Mouse (Mus musculus) gastrocnemius, adult 2 months (tissue): Measurements from ENCODE around the gene Nr4a3. TPM values are rescaled to one million over a fixed set of nuclear protein-coding genes. Genes with fewer than 3 reads are reported as not detected.

Source experiments
- DNase-seq: peaks from one replicate; pipeline ENCODE4 v3.0.0; 2022
- H3K27ac ChIP-seq: fragments of 200-600 bp; 2 replicates; pipeline ENCODE4 v1.8.1; 2022; ENCODE audit warnings: mild to moderate bottlenecking
- H3K4me3 ChIP-seq: fragments of 200-600 bp; 2 replicates; pipeline ENCODE4 v1.8.1; 2022; ENCODE audit warnings: mild to moderate bottlenecking, moderate library complexity
- CTCF ChIP-seq: fragments of 200-600 bp; IDR thresholded peaks from 2 replicates; pipeline ENCODE4 v1.8.1; 2022; ENCODE audit warnings: antibody characterized with exemption, mild to moderate bottlenecking, moderate library complexity
- intact Hi-C: fragments of 180-260 bp; cut with DNase I; formaldehyde crosslinking; loops from one replicate; pipeline ENCODE4 v1.15.1; 2025
- long read RNA-seq, 2 experiments: library from polyadenylated mRNA; stranded (forward); transcript quantifications; one replicate each; pipeline ENCODE4 v2.0.0; 2021
- total RNA-seq, 2 experiments: library from RNA; stranded (reverse); gene quantifications; 2 replicates each; pipeline ENCODE4 v1.2.3; 2021

Nr4a3 gene
- total RNA-seq: 10 to 100 TPM; 14.2 to 15.0 TPM
- long read RNA-seq, experiment 1, partial matches to known transcripts: 0 of 1 reads
- long read RNA-seq, experiment 1, other reads (novel, unspliced or antisense): 1 of 1 reads
- long read RNA-seq, experiment 2: 0 reads

DNA sequence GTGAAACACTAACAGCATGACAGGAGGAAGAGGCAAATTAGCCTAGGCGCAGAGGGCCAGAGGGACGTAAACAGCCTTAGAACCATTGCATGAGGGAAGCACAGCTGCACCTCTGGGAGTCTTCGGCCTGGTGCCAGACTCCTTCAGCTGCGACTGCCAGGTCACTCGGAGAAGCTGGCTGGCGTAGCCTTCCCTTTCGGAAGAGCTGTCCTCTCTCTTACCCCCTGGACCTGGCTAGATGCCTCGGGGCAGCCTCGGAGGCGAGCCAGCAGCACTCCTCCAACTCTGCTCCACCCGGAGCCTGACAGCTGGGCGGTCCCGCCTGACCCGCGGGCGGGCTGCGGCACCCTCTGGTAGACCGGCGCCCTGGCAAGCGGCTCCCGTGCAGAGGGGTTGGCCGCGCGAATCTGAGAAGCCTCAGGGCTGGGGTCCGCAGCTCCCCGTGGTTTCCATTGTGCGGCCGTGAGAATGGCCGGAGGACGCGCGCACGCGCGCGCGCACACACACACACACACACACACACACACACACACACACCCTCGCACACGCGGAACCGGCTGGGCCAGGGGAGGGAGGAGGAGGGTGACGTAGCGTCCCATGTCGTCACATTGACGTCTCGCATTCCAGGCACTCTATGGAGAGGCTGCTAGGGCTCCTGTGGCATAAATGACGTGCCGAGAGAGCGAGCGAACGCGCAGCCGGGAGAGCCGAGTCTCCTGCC, at the start of gene Nr4a3:
TSS of gene Nr4a3 (plus strand) at position 663 of the 721 bp plus-strand sequence.
- intact Hi-C loops: loop anchor here (1.0 to 10.0 kb wide), 7 partner anchors 83 to 610 kb away; no protein-coding TSS in a partner anchor
- peak; percentile 98 for DNase-seq
- Histone ChIP-seq H3K4me3 (peak within 1 kb of the TSS; percentile 94), H3K27ac (peak within 1 kb of the TSS; percentile 100)
- peak; percentile 54 for TF ChIP-seq CTCF

GRCm38 (mm10) chr4:48002969-48003368, 42.0 kb upstream of the Nr4a3 start:
- intact Hi-C loops: no loop called here
- no peak overlapping the region for H3K4me3 ChIP-seq
- DNase-seq: no peak

GRCm38 (mm10) chr4:48003456-48003855, 41.5 kb upstream of the Nr4a3 start:
- DNase-seq: no peak
- intact Hi-C loops: no loop called here
- TF ChIP-seq CTCF: no peak
- Histone ChIP-seq H3K4me3 (no peak overlapping the region), H3K27ac (no peak overlapping the region)

More at GRCm38 (mm10) chr4:48002969-48003368, 42.0 kb upstream of the Nr4a3 start:
- H3K27ac ChIP-seq: no peak overlapping the region
- no peak for TF ChIP-seq CTCF

DNA sequence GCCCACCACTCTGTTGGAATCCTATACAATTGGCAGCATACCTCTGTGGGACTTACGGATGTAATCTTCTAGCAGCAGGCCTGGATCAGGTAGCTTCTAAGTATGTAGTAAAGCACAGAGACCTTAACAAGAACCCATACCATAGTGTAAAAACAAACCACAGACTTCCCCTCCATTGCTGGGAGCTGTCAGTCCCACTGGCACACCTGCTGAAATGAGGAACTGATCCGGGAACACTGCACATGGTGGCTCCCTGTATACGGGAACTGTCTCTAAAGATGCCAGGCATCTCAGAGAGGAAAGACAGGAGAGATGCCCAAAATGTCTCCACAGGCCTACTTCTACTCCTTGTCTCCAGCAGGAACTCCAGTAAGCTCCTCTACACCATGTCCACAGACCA, 38.6 kb upstream of the Nr4a3 start:
- no peak for DNase-seq
- TF ChIP-seq CTCF: no peak
- Histone ChIP-seq H3K4me3 (no peak overlapping the region), H3K27ac (no peak overlapping the region)
- intact Hi-C loops: no loop called here

DNA sequence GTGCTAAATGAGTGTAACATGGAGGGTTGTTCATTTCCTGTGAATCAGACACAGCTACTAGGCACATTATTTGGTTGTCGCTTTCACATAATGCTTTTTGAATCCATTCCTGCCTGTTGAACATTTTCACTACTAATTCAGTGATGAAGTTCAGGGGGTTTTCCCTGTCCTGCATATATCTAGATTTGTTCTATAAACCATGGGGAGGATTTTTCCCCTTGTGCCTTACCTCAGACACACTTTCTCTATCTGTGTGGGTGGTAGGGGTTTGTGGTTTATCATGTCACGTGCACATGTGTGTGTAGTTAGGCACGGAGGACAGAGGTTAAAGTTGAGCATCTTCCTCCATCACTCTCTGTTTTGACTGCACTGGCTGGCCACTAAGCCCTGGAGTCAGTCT, 32.7 kb upstream of the Nr4a3 start:
- H3K27ac ChIP-seq: no peak overlapping the region
- TF ChIP-seq CTCF: no peak
- no peak overlapping the region for H3K4me3 ChIP-seq
- intact Hi-C loops: no loop called here
- DNase-seq: no peak

DNA sequence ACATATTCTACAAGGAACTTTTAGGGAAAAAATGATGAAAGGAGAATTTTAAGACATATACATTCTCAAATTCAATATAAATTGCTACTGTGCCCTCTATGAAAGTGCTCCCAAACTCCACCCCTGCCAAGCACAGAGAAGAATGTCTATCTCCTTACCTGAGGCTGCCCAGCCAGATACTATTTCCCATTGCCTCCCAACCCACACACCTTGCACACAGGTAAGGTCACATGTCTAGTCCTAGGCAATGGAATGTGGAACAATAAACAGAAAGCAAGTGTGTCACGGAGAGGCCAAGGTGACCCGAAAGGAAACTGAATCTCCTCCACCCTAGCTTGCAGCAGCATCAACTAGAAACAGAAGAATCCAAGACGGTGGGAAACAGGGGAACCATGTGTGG, 22.0 kb upstream of the Nr4a3 start:
- intact Hi-C loops: no loop called here

GRCm38 (mm10) chr4:48029652-48030051, 15.3 kb upstream of the Nr4a3 start:
- Histone ChIP-seq H3K27ac (no peak overlapping the region), H3K4me3 (no peak overlapping the region)
- DNase-seq: no peak
- intact Hi-C loops: no loop called here
- peak; percentile 47 for TF ChIP-seq CTCF

More for the DNA sequence above, 22.0 kb upstream of the Nr4a3 start:
- no peak for DNase-seq
- Histone ChIP-seq H3K27ac (no peak overlapping the region), H3K4me3 (no peak overlapping the region)
- TF ChIP-seq CTCF: no peak

DNA sequence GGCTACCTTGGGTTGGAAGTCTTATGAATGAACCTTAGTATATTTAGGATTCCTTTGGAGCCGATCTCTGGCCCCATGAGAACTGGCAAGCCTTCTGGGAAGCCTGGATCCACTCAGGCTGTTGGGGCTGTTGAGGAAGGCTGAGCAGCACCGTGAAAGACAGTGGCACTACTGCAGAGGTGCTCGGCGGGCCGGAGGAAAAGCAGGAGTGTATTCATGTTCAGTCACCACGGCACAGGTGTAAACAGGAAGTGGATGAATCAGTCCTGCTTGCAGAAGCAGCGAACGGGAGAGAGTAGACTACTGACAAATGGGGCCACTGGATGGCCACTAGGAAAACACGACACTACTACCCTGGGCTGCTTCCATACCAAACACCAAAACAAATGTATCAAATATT, 10.7 kb upstream of the Nr4a3 start:
- Histone ChIP-seq H3K4me3 (no peak overlapping the region), H3K27ac (no peak overlapping the region)
- DNase-seq: no peak
- no peak for TF ChIP-seq CTCF
- intact Hi-C loops: no loop called here

GRCm38 (mm10) chr4:48037646-48038045, 7.3 kb upstream of the Nr4a3 start:
- H3K27ac ChIP-seq: peak overlapping the region; percentile 41
- TF ChIP-seq CTCF: no peak
- no peak for DNase-seq
- intact Hi-C loops: no loop called here
- no peak overlapping the region for H3K4me3 ChIP-seq

- no peak overlapping the region for H3K4me3 ChIP-seq
- no peak for TF ChIP-seq CTCF
- intact Hi-C loops: no loop called here
- DNase-seq: no peak
- H3K27ac ChIP-seq: no peak overlapping the region
Observed at GRCm38 (mm10) chr4:48038847-48039246, 6.1 kb upstream of the Nr4a3 start.

DNA sequence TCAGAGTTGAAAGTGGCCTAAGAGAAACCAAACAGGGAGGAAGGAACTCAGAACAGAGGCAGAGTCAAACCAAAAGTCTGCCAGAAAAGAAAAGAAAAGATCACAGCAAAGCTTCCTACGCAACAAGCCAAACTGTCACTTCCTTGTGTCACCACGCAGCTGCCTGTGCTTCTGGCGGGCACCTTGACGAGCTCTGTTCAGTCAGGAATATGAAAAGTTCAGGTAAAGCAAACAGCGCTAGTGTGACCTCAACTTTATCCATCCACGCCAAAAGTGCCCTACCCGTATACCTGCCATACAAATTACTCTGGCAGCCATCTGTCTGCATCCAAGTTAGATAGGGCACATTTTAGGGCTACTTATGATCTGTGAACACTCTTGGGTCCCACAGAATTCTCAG, 5.2 kb upstream of the Nr4a3 start:
- intact Hi-C loops: loop anchor here (5.0 to 10.0 kb wide), 3 partner anchors 367 to 605 kb away; no protein-coding TSS in a partner anchor
- H3K27ac ChIP-seq: no peak overlapping the region
- no peak for DNase-seq
- TF ChIP-seq CTCF: no peak
- H3K4me3 ChIP-seq: no peak overlapping the region

- intact Hi-C loops: loop anchor here (5.0 to 10.0 kb wide), 3 partner anchors 370 to 608 kb away; no protein-coding TSS in a partner anchor
- no peak for DNase-seq
- TF ChIP-seq CTCF: no peak
Observed at GRCm38 (mm10) chr4:48042466-48042785, 2.5 kb upstream of the Nr4a3 start.

DNA sequence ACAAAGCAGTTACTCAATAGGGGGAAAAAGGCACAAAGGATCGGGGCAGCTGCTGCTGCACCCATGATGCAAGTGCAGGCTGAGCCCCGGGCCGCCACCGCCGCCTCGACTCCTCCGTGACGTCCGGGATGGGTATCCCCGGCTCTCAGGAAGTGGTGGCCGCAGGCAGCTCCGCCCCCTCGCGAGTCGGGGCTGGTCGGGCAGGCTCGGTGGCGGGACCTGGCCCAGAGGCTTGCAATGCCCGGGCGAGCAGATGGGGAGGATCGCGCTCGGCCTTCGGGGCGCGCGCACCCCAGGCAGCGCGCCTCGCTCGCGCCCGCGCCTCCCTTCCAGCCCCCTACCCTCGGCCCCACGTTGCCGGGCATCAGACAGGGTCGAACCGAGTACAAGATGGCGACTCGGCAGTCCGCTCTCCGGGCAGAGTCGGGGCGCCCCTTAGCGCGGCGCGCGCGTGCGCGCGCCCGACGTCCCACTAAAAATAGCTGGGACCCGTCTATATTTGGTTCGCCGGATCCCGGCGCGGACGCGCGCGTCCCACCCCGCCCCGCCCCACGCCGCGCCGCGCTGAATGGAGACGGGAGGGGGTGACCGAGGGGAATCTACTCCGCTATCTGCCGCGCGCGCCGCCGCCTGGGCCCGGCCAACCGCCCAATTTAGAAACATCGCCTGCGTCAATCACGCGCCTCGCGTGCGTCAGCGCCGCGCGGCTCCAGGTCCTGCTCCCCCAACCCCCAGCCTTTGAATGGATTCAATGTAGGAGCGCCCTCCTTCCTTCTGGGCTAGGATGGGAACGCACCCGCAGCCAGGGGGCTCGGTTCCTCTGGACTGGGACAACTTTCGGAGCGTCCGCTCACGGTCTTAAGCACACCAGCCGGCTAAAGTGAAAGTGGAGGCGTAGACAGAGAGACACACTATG, 1.9 kb upstream of the Nr4a3 start:
- Histone ChIP-seq H3K27ac (peak overlapping the region; percentile 100), H3K4me3 (peak overlapping the region; percentile 94)
- TF ChIP-seq CTCF: peak; percentile 68
- peak; percentile 98 for DNase-seq
- intact Hi-C loops: loop anchor here (1.0 to 10.0 kb wide), 4 partner anchors 371 to 608 kb away; partner anchors contain the start of genes Alg2 and Sec61b

More at GRCm38 (mm10) chr4:48042466-48042785, 2.5 kb upstream of the Nr4a3 start:
- peak overlapping the region; percentile 100 for H3K27ac ChIP-seq
- H3K4me3 ChIP-seq: peak overlapping the region; percentile 94
